Mouse (Mus musculus): Measurements from ENCODE around the gene Prorsd1. TPM values are rescaled to one million over a fixed set of nuclear protein-coding genes. Genes with fewer than 3 reads are reported as not detected.

Prorsd1 gene
- polyA plus RNA-seq (2014; fragmentation: Nextera tagmentation; extraction: Ambion mirVana) = 49.2 and 52.0 TPM in 2 replicates

DNA sequence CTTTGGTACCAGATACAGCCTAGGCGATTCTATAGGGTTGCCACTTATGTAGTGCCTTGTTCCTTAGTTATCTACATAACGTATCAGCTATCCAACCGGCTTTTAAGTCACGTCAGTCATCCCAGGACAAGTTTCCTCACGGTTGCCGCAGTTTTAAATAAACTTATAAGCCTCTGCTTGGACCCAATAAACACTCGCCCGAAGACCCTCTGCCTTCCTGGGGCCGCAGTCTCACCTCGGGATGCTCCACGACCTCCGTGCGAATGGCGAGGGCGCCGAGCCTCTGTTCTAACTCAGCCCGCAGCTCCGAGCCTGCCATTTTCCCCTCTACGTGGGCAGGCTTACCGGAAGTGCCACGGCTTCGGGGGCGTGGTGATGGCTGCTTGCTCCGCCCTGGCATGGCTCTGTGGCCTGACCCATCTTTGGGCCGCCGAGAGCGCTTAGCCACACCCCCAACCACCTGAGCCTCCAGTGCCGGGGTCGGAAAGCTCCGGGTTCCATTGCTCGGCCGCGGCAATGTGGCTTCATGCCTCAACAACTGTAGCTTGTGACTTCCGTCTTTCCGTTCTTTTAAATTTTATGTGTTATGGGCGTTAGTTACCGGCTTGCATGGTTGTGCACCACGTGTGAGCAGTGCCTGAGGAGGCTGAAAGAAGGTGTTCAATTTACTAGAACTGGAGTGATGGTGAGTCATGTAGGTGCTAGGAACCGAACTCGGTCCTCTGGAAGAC, at the start of gene Prorsd1:
TSS of gene Prorsd1 (minus strand) at position 352 of the 731 bp plus-strand sequence.
- peaks cover 4% of the 10 kb centered on the region; the same call in 1 of the 2 replicates for H3K36me3 ChIP-seq (ENCODE audit: control insufficient read depth, insufficient read depth, low read length)
- DNase-seq (ENCODE audit: low spot score) (peak; percentile 93), ATAC-seq (replicated peaks; ENCODE audit: low FRiP score) (peak; percentile 99)
- H3K4me1 ChIP-seq (replicated peaks; ENCODE audit: control insufficient read depth, insufficient read depth, low read length) = peaks cover 5% of the 10 kb centered on the region; the same call in 1 of the 2 replicates
- no peaks in the 10 kb centered on the region for H3K9me3 ChIP-seq (ENCODE audit: control insufficient read depth, low read length)
- WGBS = 2% methylated on average over 40 of the region's 40 CpGs
- H3K27ac ChIP-seq (ENCODE audit: low read depth, low read length) = peak within 1 kb of the TSS; percentile 71
- H3K4me3 ChIP-seq (ENCODE audit: low read depth, low read length) = peak within 1 kb of the TSS; percentile 74
- peak within 1 kb of the TSS; percentile 67 for H3K4me2 ChIP-seq
- no peaks in the 10 kb centered on the region for H3K27me3 ChIP-seq (replicated peaks; ENCODE audit: control insufficient read depth, insufficient read depth, low read length)
- peak within 1 kb of the TSS; percentile 86 for H3K9ac ChIP-seq (ENCODE audit: low read depth, low read length)

- H3K4me3 ChIP-seq (ENCODE audit: low read depth, low read length) = no peak overlapping the region
- DNase-seq (ENCODE audit: low spot score) (no peak), ATAC-seq (replicated peaks; ENCODE audit: low FRiP score) (no peak)
- WGBS = 76% methylated on average over 2 of the region's 2 CpGs
- no peaks in the 10 kb centered on the region for H3K9me3 ChIP-seq (ENCODE audit: control insufficient read depth, low read length)
- no peaks in the 10 kb centered on the region for H3K27me3 ChIP-seq (replicated peaks; ENCODE audit: control insufficient read depth, insufficient read depth, low read length)
- H3K4me2 ChIP-seq = no peak overlapping the region
- no peaks in the 10 kb centered on the region for H3K36me3 ChIP-seq (ENCODE audit: control insufficient read depth, insufficient read depth, low read length)
- H3K27ac ChIP-seq (ENCODE audit: low read depth, low read length) = no peak overlapping the region
- H3K9ac ChIP-seq (ENCODE audit: low read depth, low read length) = no peak overlapping the region
- H3K4me1 ChIP-seq (replicated peaks; ENCODE audit: control insufficient read depth, insufficient read depth, low read length) = no peaks in the 10 kb centered on the region
These were observed 48.6 kb upstream of the Prorsd1 start for GRCm38 (mm10) chr11:29563406-29563805.

DNA sequence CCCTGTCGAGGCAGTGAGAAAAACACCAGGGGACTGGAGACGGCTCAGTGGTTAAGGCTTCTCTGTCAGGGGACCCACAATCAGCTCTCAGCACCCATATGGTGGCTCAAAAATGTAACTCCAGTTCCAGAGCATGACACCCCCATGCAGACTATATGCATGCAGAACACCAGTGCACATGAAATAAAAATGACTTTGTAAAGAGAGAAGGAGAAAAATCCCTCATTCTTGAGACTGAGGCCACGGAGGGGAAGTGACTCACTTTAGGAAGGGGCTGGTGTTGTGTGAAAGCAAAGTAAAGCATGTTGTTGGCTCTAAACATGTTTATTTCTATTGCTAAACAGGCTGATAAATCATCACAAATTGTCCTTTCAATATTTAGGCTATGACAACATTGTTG, 46.2 kb upstream of the Prorsd1 start:
- DNase-seq (ENCODE audit: low spot score) (no peak), ATAC-seq (replicated peaks; ENCODE audit: low FRiP score) (no peak)
- Histone ChIP-seq H3K9me3 (ENCODE audit: control insufficient read depth, low read length) (no peaks in the 10 kb centered on the region), H3K4me3 (ENCODE audit: low read depth, low read length) (no peak overlapping the region), H3K9ac (ENCODE audit: low read depth, low read length) (no peak overlapping the region), H3K27ac (ENCODE audit: low read depth, low read length) (no peak overlapping the region), H3K36me3 (ENCODE audit: control insufficient read depth, insufficient read depth, low read length) (no peaks in the 10 kb centered on the region), H3K4me1 (replicated peaks; ENCODE audit: control insufficient read depth, insufficient read depth, low read length) (no peaks in the 10 kb centered on the region), H3K27me3 (replicated peaks; ENCODE audit: control insufficient read depth, insufficient read depth, low read length) (no peaks in the 10 kb centered on the region), H3K4me2 (no peak overlapping the region)
- WGBS = 79% methylated on average over 3 of the region's 3 CpGs

GRCm38 (mm10) chr11:29560452-29560851, 45.6 kb upstream of the Prorsd1 start:
- no peak overlapping the region for H3K4me2 ChIP-seq
- no peak overlapping the region for H3K4me3 ChIP-seq (ENCODE audit: low read depth, low read length)
- ATAC-seq (replicated peaks; ENCODE audit: low FRiP score) = no peak
- DNase-seq (ENCODE audit: low spot score) = no peak
- no peaks in the 10 kb centered on the region for H3K4me1 ChIP-seq (replicated peaks; ENCODE audit: control insufficient read depth, insufficient read depth, low read length)
- 83% methylated on average over 9 of the region's 9 CpGs for WGBS
- H3K9me3 ChIP-seq (ENCODE audit: control insufficient read depth, low read length) = no peaks in the 10 kb centered on the region
- no peak overlapping the region for H3K27ac ChIP-seq (ENCODE audit: low read depth, low read length)
- no peak overlapping the region for H3K9ac ChIP-seq (ENCODE audit: low read depth, low read length)
- H3K27me3 ChIP-seq (replicated peaks; ENCODE audit: control insufficient read depth, insufficient read depth, low read length) = no peaks in the 10 kb centered on the region
- H3K36me3 ChIP-seq (ENCODE audit: control insufficient read depth, insufficient read depth, low read length) = no peaks in the 10 kb centered on the region

GRCm38 (mm10) chr11:29549425-29549778, 34.6 kb upstream of the Prorsd1 start:
- no peak overlapping the region for H3K9ac ChIP-seq (ENCODE audit: low read depth, low read length)
- no peaks in the 10 kb centered on the region for H3K9me3 ChIP-seq (ENCODE audit: control insufficient read depth, low read length)
- no peak overlapping the region for H3K4me3 ChIP-seq (ENCODE audit: low read depth, low read length)
- H3K27me3 ChIP-seq (replicated peaks; ENCODE audit: control insufficient read depth, insufficient read depth, low read length) = no peaks in the 10 kb centered on the region
- WGBS = 60% methylated on average over 1 of the region's 1 CpGs
- H3K4me1 ChIP-seq (replicated peaks; ENCODE audit: control insufficient read depth, insufficient read depth, low read length) = peaks cover 6% of the 10 kb centered on the region
- no peak overlapping the region for H3K27ac ChIP-seq (ENCODE audit: low read depth, low read length)
- ATAC-seq (replicated peaks; ENCODE audit: low FRiP score) (no peak), DNase-seq (ENCODE audit: low spot score) (no peak)
- peaks cover 18% of the 10 kb centered on the region for H3K36me3 ChIP-seq (ENCODE audit: control insufficient read depth, insufficient read depth, low read length)
- H3K4me2 ChIP-seq = no peak overlapping the region; the same call in 1 of the 2 replicates

- H3K4me3 ChIP-seq (ENCODE audit: low read depth, low read length) = peak overlapping the region; percentile 62
- ATAC-seq (replicated peaks; ENCODE audit: low FRiP score) = no peak
- WGBS = 18% methylated on average over 23 of the region's 23 CpGs
- H3K4me2 ChIP-seq = peak overlapping the region; percentile 76
- peak overlapping the region; percentile 87; the same call in 1 of the 2 replicates for H3K27ac ChIP-seq (ENCODE audit: low read depth, low read length)
- H3K27me3 ChIP-seq (replicated peaks; ENCODE audit: control insufficient read depth, insufficient read depth, low read length) = no peaks in the 10 kb centered on the region
- no peaks in the 10 kb centered on the region for H3K9me3 ChIP-seq (ENCODE audit: control insufficient read depth, low read length)
- DNase-seq (ENCODE audit: low spot score) = no peak
- peaks cover 23% of the 10 kb centered on the region for H3K36me3 ChIP-seq (ENCODE audit: control insufficient read depth, insufficient read depth, low read length)
- peaks cover 6% of the 10 kb centered on the region for H3K4me1 ChIP-seq (replicated peaks; ENCODE audit: control insufficient read depth, insufficient read depth, low read length)
- H3K9ac ChIP-seq (ENCODE audit: low read depth, low read length) = peak overlapping the region; percentile 90
These were observed 33.9 kb upstream of the Prorsd1 start for GRCm38 (mm10) chr11:29548504-29549424.

GRCm38 (mm10) chr11:29547752-29548503, 33.1 kb upstream of the Prorsd1 start, which contains the start of the genes Clhc1 and Rps27a:
Clhc1 (plus strand) TSS chr11:29547950.
Rps27a (minus strand) TSS chr11:29548109.
- peak within 1 kb of the TSS; percentile 87 for H3K27ac ChIP-seq (ENCODE audit: low read depth, low read length)
- no peaks in the 10 kb centered on the region for H3K27me3 ChIP-seq (replicated peaks; ENCODE audit: control insufficient read depth, insufficient read depth, low read length)
- H3K4me3 ChIP-seq (ENCODE audit: low read depth, low read length) = peak within 1 kb of the TSS; percentile 62
- H3K4me2 ChIP-seq = peak within 1 kb of the TSS; percentile 86
- H3K4me1 ChIP-seq (replicated peaks; ENCODE audit: control insufficient read depth, insufficient read depth, low read length) = peaks cover 6% of the 10 kb centered on the region
- peaks cover 23% of the 10 kb centered on the region for H3K36me3 ChIP-seq (ENCODE audit: control insufficient read depth, insufficient read depth, low read length)
- H3K9ac ChIP-seq (ENCODE audit: low read depth, low read length) = peak within 1 kb of the TSS; percentile 90
- no peaks in the 10 kb centered on the region for H3K9me3 ChIP-seq (ENCODE audit: control insufficient read depth, low read length)
- peak; percentile 94 for ATAC-seq (replicated peaks; ENCODE audit: low FRiP score)
- peak; percentile 94 for DNase-seq (ENCODE audit: low spot score)
- WGBS = under 1% methylated on average over 45 of the region's 46 CpGs

- H3K4me1 ChIP-seq (replicated peaks; ENCODE audit: control insufficient read depth, insufficient read depth, low read length) = peaks cover 6% of the 10 kb centered on the region
- H3K9ac ChIP-seq (ENCODE audit: low read depth, low read length) = peak overlapping the region; percentile 90
- no peaks in the 10 kb centered on the region for H3K9me3 ChIP-seq (ENCODE audit: control insufficient read depth, low read length)
- under 1% methylated on average over 27 of the region's 27 CpGs for WGBS
- peak overlapping the region; percentile 62 for H3K4me3 ChIP-seq (ENCODE audit: low read depth, low read length)
- no peaks in the 10 kb centered on the region for H3K27me3 ChIP-seq (replicated peaks; ENCODE audit: control insufficient read depth, insufficient read depth, low read length)
- H3K4me2 ChIP-seq = peak overlapping the region; percentile 86
- H3K36me3 ChIP-seq (ENCODE audit: control insufficient read depth, insufficient read depth, low read length) = peaks cover 23% of the 10 kb centered on the region
- peak overlapping the region; percentile 87 for H3K27ac ChIP-seq (ENCODE audit: low read depth, low read length)
- no peak for DNase-seq (ENCODE audit: low spot score)
- ATAC-seq (replicated peaks; ENCODE audit: low FRiP score) = peak; percentile 25
These were observed 32.5 kb upstream of the Prorsd1 start for GRCm38 (mm10) chr11:29547249-29547751.
